Comparison of ENCODE assay signal across 8 mouse cellular contexts in genomic region chr8:72319921-72320802, GRCm38 (mm10). TPM values are rescaled to one million over a fixed set of nuclear protein-coding genes. Genes with fewer than 3 reads are reported as not detected.
DNase-seq lines count a peak whose midpoint lies in the region; ATAC-seq lines count a peak whose summit lies in the region.

No protein-coding gene starts in this region.

- peak; percentile 28 to 37 for DNase-seq in gastrocnemius, adult 8-10 months (ENCODE audit: low spot score in 2 of 2)
- DNase-seq in gastrocnemius, postnatal 14 days = no peak
- peak; percentile 20 for DNase-seq in Muller cell, postnatal 12 days (ENCODE audit: inconsistent ontology term)
- DNase-seq in forebrain, embryonic 14.5 days (ENCODE audit: low spot score) = no peak
- peak; percentile 73 for DNase-seq in induced T-regulatory cell, adult 2 months (ENCODE audit: low read depth)
- DNase-seq in lung, postnatal 10 days = peak; percentile 45
- no peak for DNase-seq in left cerebral cortex, adult 11 months (ENCODE audit: low spot score)

- H3K4me1 ChIP-seq in forebrain, embryonic 14.5 days (ENCODE audit: control insufficient read depth, insufficient read depth, low read length) = 0 out of 2 replicates have a peak, but pooled peaks cover 3% of the 10 kb centered on the region
- H3K4me1 ChIP-seq in stomach, embryonic 14.5 days (ENCODE audit: control insufficient read depth, insufficient read depth, low read length) = no peaks in the 10 kb centered on the region

- WGBS in forebrain, embryonic 14.5 days = 8% methylated on average over 53 of the region's 55 CpGs
- 5% methylated on average over 55 of the region's 55 CpGs for WGBS in stomach, embryonic 14.5 days

- H3K4me3 ChIP-seq in forebrain, embryonic 14.5 days (ENCODE audit: low read depth, low read length) = peak overlapping the region; percentile 49
- H3K4me3 ChIP-seq in stomach, embryonic 14.5 days (ENCODE audit: low read depth, low read length) = peak overlapping the region; percentile 39

- H3K27me3 ChIP-seq in forebrain, embryonic 14.5 days (replicated peaks; ENCODE audit: control insufficient read depth, insufficient read depth, low read length) = peaks cover 35% of the 10 kb centered on the region
- H3K27me3 ChIP-seq in stomach, embryonic 14.5 days (ENCODE audit: control insufficient read depth, insufficient read depth, low read length) = peaks cover 22% of the 10 kb centered on the region

- H3K9ac ChIP-seq in forebrain, embryonic 14.5 days (ENCODE audit: low read length) = peak overlapping the region; percentile 53
- peak overlapping the region; percentile 15; the same call in 1 of the 2 replicates for H3K9ac ChIP-seq in stomach, embryonic 14.5 days (replicated peaks; ENCODE audit: low read depth, low read length)

- H3K27ac ChIP-seq in forebrain, embryonic 14.5 days (ENCODE audit: low read depth, low read length) = no peak overlapping the region
- no peak overlapping the region for H3K27ac ChIP-seq in stomach, embryonic 14.5 days (ENCODE audit: low read length)

- no peaks in the 10 kb centered on the region for H3K9me3 ChIP-seq in forebrain, embryonic 14.5 days (replicated peaks; ENCODE audit: control insufficient read depth, low read length)
- no peaks in the 10 kb centered on the region for H3K9me3 ChIP-seq in stomach, embryonic 14.5 days (ENCODE audit: control insufficient read depth, low read depth, low read length)

- intact Hi-C loops in gastrocnemius, postnatal 14 days (cut with DNase I; ENCODE audit: low total_unique reads) = no loop called here

- ATAC-seq in forebrain, embryonic 14.5 days = no peak
- ATAC-seq in stomach, embryonic 14.5 days (ENCODE audit: insufficient number of reproducible peaks, insufficient read depth, low FRiP score, low read depth) = no peak

- H3K4me2 ChIP-seq in forebrain, embryonic 14.5 days (ENCODE audit: low read length) = peak overlapping the region; percentile 76
- peak overlapping the region; percentile 83 for H3K4me2 ChIP-seq in stomach, embryonic 14.5 days (replicated peaks; ENCODE audit: low read depth, low read length)

- H3K36me3 ChIP-seq in forebrain, embryonic 14.5 days (ENCODE audit: control insufficient read depth, insufficient read depth, low read length) = no peaks in the 10 kb centered on the region
- H3K36me3 ChIP-seq in stomach, embryonic 14.5 days (ENCODE audit: control insufficient read depth, insufficient read depth, low read length) = no peaks in the 10 kb centered on the region

RNA-seq across cellular contexts. Expression of gene Klf2, which starts 1.3 kb away (rescaled TPM):
- total RNA-seq in gastrocnemius, adult 8-10 months (2022) = 10 to 100 TPM in 3 of 4 experiments, 1 to 10 TPM in 1; 6.8 to 14.3 (median 11.5) TPM
- 10 to 100 TPM; 19.1 to 24.1 TPM for total RNA-seq in gastrocnemius, postnatal 14 days (2021)
- polyA plus RNA-seq in forebrain, embryonic 14.5 days (2014; fragmentation: Nextera tagmentation; extraction: Ambion mirVana) = 3.7 and 4.2 TPM in 2 replicates
- polyA plus RNA-seq in stomach, embryonic 14.5 days (2014; fragmentation: Nextera tagmentation; extraction: Ambion mirVana) = 6.4 and 6.6 TPM in 2 replicates

RNA-seq across cellular contexts. Expression of gene Gm10282, which starts 15.1 kb away (rescaled TPM):
- total RNA-seq in gastrocnemius, adult 8-10 months (2022) = 1 to 10 TPM; 1.7 to 3.2 (median 2.8) TPM
- 1 to 10 TPM; 5.1 to 7.5 TPM for total RNA-seq in gastrocnemius, postnatal 14 days (2021)
- 24.8 and 31.0 TPM in 2 replicates for polyA plus RNA-seq in forebrain, embryonic 14.5 days (2014; fragmentation: Nextera tagmentation; extraction: Ambion mirVana)
- 27.2 and 32.7 TPM in 2 replicates for polyA plus RNA-seq in stomach, embryonic 14.5 days (2014; fragmentation: Nextera tagmentation; extraction: Ambion mirVana)

Comparison
In these comparisons a context has a peak if more than half of its experiments do, and no peak if none do; other contexts are left out.
1. DNase-seq: peak in gastrocnemius, adult 8-10 months (2 of 2), Muller cell, postnatal 12 days (single experiment), induced T-regulatory cell, adult 2 months (single experiment) and lung, postnatal 10 days (single experiment); none in gastrocnemius, postnatal 14 days (single experiment), forebrain, embryonic 14.5 days (single experiment) and left cerebral cortex, adult 11 months (single experiment).